Mouse (Mus musculus) cerebellum, adult 11-12 months (tissue): ENCODE data around the gene Clcnka.

Source experiments
- DNase-seq: peaks from one replicate; pipeline ENCODE4 v3.0.0; 2022

The Clcnka gene

DNA sequence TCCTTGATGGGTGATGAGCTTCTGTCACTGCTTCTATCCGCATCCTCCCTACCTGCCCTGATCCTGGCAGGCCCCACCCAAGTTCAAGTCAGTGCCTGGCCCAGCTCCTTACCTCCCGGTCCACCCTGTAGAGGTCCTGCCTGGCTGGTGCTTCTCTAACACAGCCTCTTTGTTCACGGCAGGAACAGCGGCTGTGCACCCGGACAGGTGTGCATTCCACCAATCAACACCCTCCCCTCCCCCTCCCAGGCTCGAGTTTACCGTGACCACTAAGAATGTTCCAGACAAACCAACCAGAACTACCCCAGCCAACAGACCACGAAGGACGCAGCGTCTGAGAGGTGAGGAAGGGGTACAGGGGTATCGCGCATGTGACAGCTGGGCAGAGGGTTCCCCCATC is at the start of gene Clcnka:
Gene Clcnka, minus strand, starts transcription at position 180 of the 400 bp plus-strand sequence.
- no peak for DNase-seq

DNA sequence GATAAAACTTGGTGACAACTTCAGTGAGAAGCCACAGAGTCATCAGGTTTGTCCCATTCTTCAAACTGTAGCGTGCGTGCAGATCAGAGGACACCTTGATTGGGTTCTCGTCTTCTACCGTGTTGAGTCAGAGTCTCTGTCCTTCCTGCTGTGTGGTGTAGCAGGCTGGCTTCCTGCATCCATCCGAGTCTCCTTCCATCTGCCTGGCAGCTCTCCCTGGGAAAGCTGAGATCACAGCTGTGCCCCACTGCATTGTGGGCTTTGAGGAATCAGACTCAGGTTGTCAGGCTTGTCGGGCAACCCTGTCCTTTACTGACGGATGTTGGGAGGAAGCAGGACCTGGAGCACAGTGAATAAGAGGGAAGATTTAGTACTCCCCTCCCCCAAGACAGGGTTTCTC is 47.7 kb upstream of the Clcnka start:
- no peak for DNase-seq

DNA sequence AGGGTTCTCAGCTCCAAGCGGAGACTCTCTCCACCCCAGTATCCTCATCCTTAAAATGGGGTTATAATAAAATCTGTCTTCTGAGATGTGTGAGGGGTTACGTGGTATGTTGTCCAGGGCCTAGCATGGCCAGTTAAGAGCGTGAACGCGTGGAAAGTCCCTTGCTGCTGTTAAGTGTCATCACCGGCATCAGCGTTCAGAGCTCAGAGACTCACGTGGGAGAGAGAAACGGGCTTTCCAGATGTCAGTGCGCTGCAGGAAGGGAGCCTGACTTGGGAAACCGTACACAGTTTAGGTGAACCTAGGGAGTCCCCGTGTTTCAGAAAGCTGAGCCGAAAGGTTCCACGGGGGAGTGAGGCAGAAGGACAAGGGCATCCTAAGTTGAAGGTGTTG is 46.8 kb upstream of the Clcnka start:
- DNase-seq: no peak

DNA sequence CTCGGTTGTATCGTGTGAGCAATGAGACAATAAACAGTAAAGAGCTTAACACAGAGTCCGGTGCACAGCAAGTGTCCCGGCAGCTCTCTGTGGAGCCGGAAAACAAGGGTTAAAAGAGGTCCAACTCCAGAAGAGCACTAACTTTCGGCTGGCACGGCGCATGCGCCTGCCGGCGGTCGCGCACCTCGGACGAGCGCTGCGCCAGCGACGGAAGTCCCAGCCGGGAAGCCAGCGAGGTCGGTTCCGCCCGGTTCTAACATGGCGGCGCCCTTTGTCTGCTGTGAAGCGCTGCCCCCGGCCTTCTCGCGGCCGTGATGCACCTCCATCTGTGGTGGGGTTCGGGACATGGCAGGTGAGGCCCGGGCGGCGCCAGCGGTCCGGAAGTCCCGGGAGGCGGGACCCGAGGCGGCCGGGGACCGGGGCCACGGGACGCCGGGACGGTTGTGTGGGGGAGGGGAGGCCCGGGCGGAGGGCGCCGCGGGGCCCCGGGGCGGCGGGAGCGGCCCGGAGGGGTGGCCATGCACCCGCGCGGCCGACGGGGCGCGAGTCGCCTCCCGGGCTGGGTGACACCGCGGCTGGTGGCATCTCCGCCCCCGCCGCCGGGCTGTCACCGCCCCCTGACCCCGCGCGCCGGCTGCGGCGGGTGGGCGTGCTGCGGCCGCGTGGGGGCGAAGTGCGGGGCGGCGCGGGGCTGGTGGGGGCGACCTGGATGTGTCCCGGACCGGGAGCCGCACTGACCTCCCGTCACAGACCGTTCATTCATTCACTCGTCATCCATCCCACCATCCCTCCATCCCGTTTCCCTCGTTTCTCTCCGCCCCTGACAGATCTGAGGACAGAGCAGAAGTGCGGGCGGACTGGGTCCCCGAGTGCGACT is 46.2 kb upstream of the Clcnka start, which contains the start of gene Zbtb17:
Gene Zbtb17, plus strand, starts transcription at position 204 of the 877 bp plus-strand sequence.
- DNase-seq: peak; percentile 86

DNA sequence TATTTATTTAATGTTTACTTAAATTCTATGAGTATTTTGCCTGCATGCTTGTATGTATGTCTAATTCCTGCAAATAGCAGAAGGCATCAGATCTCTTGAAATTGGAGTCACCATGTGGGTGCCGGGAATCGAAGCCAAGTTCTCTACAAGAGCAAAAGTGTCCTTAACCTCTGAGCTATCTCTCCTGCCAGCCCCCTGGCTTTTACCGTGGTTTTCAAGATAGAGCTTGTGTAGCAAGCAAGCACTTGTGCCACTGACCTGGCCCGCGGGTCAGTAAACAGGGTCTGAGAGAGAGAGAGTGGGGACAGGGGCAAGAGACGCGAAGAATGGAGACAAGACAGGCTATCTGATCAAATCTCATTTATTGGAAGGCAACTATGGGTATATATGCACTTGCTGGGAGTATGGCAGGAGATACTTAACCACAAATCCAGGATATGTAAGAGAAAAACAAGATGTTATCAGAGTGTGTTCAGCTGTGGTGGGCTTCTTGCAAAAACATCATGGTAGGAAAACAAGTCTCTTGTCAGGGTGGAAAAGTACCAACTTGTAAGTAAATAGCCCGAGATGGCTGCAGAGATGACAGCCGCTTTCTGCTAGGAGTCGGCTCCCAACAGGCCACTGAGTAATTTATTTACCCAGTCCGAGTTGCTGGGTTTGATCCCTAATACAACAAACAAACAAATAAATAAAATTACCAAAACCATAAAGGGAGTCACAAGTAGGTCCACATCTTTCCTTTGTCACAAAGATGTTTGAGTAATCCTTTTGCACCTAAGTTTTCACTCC is 45.3 kb upstream of the Clcnka start:
- no peak for DNase-seq

DNA sequence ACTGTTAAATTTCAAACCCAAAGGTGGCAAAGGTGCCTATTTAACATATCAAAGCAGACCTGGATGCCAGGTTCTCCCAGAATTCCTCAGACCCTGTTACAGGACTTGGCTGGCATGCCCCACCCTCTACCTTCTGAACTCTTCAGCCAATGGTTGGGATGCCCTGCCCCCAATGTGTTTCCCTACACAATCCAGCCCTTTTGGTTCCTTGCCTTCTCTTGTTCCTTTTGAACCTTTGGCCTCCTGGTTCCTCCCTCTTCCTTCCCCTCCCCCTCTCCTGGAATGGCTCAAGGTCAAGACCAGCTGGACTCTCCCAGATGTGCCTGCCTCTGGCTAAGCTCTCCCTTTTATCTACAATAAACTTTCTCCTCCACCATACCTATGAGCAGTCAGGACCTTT is 42.4 kb upstream of the Clcnka start:
- no peak for DNase-seq

DNA sequence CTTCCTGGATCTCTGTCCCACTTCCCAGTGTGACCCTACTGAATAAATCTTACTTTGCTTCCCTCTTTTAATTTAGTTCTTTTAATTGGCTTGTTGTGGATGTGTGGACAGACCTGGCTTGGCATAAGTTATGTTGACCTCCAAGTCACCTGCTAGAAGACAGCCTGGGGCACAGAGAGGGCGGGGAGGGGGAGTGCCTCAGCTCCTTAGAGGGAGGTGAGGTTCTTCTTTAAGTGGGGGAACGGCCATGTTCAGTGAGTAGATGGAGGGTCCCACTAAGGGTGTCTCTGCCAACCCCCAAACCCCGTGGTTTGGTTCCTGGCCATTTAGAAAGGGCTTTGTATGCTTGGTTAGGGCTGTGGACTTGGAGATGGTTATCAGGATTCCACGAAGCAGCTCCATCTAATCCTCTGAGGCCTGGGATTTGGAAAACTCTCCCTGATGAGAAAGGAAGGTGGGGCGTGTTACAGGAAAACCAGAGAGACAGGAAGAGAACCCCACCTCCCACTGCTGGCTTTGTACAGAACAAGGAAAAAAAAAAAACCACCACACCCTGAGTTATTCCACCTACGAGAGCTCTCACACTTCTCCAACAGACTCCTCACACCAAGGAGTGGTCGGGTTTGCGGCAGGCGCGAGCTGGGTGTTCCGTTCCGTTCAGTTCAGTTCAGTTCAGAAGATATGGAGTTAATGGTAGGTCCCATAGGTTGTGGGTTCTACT is 40.7 kb upstream of the Clcnka start:
- DNase-seq: no peak

DNA sequence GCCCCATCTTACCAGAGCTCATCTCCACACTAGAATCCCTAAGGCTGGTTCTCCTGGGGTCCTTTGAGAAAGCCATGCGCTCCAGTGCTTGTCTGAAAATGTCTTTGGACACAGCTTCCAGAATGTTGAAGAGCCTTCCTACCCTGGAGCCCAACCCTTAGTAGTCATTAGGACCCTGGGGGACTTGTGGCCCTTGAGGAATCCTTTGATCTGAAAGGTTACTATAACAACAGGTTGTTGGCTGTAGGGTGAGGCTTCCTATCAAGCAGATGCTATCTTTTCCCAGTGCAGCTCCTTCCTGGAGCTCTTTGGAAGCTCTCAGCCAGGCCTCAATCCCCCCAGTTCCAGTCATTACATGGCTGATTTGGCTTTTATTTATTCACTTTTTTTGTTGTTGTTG is 37.5 kb upstream of the Clcnka start, which contains the start of gene Srarp:
Gene Srarp, minus strand, starts transcription at position 132 of the 400 bp plus-strand sequence.
- no peak for DNase-seq

DNA sequence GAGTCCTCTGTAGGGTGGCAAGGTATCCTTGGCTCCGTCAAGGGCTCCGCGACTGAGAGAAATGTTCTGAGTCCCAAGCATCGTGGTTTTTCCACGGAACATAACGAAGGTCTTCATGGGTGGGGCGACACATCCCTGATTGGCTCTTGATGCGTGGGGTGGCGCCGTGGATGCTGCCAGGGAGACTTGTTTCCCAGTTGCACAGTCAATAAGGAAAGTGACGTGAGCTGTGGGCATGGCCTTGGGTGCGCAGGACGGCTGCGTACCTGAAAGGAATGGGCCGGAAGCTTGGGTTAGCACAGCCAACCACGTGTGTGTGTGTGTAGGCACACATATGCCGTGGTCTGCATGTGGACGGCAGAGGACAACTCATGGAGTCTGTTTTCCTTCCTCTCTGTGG is 34.7 kb upstream of the Clcnka start:
- no peak for DNase-seq

DNA sequence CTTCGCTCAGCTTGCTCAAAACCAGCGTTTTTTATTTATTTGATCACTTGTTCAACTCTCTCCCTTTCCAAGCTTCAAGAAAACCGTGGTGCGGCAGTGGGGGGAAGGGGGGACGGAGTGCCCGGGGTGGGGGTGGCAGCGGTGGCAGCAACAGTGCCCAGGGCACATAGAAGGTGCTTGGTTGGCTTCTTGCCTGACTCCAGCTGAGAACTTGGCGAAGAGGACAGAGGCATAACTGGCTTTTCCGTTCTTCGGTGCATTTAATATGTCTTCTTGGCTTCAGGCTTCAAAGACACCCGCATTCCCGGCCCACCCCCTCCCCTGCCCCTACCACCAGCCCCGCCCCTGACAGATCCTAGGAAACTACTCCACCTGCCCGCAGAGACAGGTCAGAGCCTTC is 34.1 kb upstream of the Clcnka start:
- no peak for DNase-seq

DNA sequence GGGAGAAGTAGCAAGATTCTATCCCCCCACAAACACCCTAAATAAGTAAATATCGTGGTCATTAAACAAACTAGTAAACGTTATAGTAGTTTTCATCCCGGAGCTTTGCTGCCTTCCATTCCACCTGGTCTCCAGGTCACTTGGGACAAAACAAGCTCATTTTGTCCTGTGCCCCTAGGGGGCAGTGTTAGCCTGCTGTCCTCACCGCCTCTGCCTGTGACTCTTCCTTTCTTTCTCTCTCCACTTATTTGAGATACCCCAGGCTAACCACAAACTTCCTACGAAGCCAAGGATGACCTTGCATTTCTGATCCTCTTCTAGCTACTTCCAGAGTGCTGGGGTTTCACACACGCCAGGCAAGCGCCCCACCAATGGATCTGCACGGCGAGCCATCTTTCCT is 32.5 kb upstream of the Clcnka start:
- peak; percentile 63 for DNase-seq

DNA sequence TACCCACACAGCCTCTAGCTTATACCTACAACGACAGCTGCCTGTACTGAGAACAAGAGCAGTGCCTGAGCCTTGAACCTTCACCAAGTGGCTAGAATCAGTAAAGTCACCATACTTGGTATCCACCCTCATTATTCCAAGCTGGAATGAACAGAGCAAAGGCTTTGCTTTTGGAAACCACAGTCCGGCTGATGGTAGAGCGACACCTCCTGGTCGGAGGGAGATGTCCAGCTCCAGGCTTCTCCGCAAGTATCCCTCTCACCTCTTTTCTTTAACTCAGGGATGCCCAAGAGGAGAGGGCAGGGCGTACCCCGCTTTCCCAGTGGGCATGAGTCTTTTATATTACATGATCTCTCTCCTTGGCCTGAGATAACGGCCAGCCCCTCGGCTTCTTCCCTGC is 31.3 kb upstream of the Clcnka start:
- no peak for DNase-seq

DNA sequence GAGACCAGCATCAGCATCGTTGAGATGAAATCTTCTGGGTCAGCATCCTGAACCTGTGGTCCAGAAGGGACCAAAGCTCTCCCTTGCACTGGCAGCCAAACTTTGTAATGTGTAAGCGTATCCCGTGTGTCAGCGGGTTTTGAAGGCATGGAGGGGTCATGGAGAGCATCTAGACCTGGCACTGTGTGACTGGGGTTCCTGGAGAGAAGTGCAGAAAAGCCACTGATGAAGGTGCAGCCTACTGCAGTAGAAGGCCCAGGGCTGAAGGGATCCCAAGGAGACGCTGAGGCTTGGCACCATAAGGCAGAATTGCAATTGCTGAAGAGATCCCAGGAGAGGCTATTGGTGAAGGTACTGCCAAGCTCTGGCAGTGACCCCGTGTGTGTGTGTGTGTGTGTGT is 30.9 kb upstream of the Clcnka start:
- DNase-seq: no peak

DNA sequence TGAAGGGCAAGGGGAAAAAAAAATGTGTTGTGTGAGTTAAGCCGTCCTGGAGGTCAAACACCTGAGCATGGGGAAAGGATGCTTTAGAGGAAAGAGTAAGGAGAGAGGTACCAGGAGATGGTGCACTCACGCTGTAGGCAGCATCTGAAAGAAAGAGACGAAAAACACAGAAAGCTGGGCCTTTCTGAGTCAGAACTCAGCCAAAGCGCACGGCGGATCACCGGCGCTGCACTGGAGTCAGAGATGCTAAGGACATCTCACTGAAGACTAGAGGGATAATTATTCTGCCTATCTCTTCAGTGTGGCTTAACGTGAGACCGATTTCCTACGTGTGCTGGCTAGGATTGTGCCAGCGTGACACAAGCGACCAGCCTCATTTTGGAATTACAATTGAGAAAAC is 29.4 kb upstream of the Clcnka start:
- no peak for DNase-seq

DNA sequence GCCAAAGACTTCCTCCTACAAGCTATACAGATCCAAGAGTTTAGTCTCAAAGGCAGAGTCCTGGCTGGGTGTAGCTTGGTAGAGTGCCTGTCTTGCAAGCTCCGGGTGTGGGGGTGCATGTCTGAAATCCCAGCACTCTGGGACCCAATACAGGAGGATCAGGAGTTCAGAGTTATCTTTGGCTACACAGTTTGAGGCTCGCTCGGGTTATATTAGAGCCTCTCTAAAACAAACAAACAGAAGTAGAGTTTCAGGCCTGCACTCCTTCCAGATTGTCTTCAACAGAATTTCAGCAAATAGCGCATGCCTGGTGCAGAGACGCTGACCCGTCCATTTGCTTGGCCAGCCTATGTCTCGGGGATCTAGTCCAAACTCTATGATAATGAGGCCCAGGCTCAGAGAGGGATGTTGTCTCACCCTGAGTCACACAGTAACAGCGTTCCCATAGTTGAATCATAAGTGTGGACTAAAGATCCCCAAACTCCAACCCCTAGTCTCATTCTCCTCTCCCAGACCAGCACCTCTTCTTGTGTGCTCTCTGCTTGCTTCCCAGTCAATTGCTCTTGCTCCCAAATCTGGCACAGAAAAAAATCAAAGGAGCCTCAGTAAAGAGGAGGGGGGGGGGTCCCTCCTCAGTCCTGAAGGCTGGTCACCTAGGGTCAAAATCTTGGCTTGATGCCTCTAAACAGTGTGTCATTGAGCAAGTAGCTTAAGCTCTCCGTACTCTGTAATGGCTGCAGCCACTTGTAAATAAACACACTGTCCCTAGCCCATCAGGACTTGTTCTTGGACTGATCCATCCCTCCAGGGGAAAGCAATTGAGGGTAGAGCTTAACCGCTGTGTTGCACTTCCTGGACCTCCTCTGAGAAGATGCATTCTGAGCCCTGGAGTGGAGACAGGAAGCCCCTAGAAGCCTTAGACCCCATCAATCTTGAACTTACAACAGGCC is 28.5 kb upstream of the Clcnka start:
- DNase-seq: no peak

DNA sequence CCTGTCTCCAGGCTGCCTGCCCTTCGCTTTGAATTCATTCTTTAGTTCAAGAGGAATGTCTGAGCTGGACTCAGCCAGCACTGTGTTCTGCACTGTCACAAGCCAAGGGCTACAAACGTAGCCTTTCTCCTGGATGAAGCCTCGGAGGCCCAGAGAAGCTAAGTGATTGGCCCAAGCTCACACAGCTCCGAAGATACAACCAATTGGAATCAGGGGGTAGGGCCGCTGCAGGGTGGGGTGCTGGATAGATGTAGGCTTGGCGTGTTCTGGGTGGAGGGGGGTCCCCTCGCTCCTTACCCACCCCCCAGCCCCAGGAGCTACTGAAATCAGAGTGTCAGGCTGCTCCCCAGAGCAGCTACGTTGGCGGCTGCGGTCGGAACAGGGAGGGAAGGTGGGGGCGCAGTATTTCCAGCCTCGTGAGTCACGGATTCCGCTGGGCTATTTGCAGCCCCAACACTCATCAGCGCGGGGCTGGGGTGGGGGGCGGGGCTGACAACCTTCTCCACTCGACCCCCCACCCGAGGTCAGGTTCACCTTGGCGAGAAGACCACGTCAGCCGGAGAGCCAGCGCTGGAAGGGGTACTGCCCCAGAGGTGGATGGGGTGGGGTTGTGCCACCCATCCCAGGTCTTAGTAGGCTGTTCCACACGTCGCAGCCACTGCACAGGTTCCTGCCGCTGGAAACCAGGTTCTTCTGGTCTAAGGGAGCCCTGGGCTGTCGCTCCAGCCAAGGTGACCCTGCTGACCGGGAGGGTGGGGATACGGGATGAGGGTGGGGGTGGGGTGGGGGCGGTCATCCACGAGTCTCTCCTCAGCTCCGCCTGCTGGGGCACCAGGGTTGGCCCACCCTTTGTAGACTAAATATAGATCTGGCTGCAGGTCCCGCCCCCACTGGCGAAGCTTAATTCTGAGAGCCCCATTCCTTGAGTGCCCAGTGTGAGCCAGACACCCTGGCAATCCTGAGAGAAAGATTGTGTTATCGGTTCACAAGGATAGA is 27.3 kb upstream of the Clcnka start:
- peak; percentile 45 for DNase-seq

DNA sequence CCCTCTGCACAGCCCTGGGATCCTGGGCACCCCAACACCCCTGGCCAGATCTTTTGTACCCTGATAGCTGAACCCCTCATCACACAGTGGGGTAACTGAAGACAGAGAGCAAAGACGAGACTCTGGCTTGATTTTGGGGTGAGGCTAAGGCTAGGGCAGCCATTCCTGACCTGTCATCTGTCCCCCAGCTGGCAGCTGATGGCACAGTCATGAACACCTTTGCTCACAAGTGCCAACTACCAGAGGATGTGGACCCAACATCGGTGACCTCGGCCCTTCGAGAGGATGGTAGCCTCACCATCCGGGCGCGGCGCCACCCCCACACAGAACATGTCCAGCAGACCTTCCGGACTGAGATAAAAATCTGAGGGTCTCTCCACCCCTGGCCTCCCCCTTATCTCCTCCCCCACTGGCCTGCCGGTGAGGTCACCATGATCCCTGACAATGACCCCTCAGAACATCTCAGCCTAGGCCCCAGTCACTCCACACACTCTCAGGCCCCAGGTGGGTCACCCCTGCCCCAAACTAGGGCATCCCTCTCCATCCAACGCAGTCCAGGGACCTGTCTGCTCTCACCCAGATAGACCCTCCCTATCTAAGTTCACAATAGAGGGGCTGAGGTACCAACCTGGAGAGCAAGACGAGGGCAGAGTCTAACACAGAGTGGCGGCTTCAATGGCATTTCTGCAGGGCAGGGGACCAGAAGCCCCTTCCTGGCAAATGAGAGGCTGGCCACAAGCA is 25.3 kb upstream of the Clcnka start:
- DNase-seq: no peak

DNA sequence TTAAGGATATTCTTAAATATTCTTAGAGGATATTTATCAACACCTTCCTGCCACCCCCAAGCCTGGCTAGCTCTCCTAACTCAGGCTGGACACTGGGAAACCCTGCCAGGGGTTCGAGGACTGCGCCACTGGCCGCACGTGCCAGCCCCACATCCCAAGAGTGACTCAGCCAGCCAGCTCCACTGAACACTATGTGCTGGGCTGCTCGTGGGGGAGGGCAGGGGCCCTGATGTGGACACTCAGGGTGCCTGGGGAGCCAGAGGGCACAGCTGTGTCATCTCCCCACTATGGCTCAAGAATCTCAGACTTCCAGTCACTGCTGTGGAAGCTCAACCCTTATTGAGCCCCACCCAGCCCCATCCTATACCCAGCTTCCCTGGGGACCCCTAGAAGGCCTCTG is 24.8 kb upstream of the Clcnka start:
- DNase-seq: no peak

DNA sequence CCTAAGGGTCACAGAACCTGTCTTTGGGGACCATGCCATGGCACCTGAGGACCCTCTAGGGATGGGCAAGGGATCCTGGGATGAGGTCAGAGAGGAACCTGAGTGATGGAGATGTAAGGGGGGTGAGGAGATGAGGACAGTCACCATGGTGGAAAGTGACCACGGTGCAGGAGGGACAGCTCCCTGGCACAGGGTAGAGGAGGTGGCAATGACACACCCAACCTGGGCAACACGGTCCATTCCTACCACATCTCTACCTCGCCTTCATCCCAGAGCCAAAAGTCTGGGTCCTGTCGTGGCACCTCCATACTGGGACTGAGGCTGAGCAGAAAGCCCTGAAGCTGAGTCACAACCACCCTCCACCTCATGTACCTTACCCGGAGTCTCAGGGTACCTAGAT is 24.3 kb upstream of the Clcnka start:
- DNase-seq: no peak

DNA sequence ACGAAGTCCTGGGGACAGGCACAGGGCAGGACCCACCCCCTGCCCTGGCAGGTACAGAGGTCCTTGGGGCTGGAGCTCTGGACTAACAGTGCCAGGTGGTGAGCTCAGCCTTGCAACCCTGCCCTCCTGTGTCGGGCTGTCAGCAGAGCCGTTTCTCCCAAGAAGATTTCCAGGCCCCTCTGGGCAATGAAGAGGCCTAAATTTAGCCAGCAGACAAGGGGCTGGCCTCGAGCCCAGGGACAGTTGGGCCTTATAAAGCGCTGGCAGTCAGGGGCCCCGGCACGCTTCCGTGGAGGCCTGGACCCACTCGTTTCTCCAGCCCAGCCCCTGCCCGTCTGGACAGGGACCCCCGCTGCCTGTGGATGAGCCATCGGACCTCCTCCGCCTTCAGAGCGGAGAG is 22.9 kb upstream of the Clcnka start:
- DNase-seq: no peak
